Mouse (Mus musculus) embryonic facial prominence, embryonic 11.5 days (tissue): ENCODE data around the gene Csrnp3. TPM values are rescaled to one million over a fixed set of nuclear protein-coding genes. Genes with fewer than 3 reads are reported as not detected.

ENCODE experiments used
- ATAC-seq: fragments of 200-750 bp; cut with Nextera tagmentation; replicated peaks from 2 replicates; pipeline ENCODE4 v1.8.0; 2017; ENCODE audit warnings: low read depth; ENCODE audit not compliant: insufficient number of reproducible peaks, low FRiP score, low TSS enrichment
- DNase-seq: peaks from one replicate; pipeline ENCODE4 v3.0.0-alpha.2; 2015; ENCODE audit warnings: low spot score
- H3K27ac ChIP-seq: fragments of 300-500 bp; sonication (generic); replicated peaks from 2 replicates; pipeline ENCODE4 v1.5.1; 2014; ENCODE audit warnings: mild to moderate bottlenecking, low read depth, low read length, control low read depth
- H3K27me3 ChIP-seq: fragments of 300-500 bp; sonication (generic); 2 replicates; pipeline ENCODE4 v1.6.1; 2014; ENCODE audit warnings: mild to moderate bottlenecking, low read length, moderate library complexity, mixed read lengths; ENCODE audit not compliant: control insufficient read depth, insufficient read depth
- H3K36me3 ChIP-seq: fragments of 300-500 bp; sonication (generic); replicated peaks from 2 replicates; pipeline ENCODE4 v1.6.1; 2014; ENCODE audit warnings: low read depth, mild to moderate bottlenecking, low read length, moderate library complexity, mixed read lengths; ENCODE audit not compliant: control insufficient read depth, insufficient read depth
- H3K4me1 ChIP-seq: fragments of 300-500 bp; sonication (generic); 2 replicates; pipeline ENCODE4 v1.6.1; 2014; ENCODE audit warnings: low read length, mixed read lengths; ENCODE audit not compliant: control insufficient read depth, insufficient read depth
- H3K4me2 ChIP-seq: fragments of 300-500 bp; sonication (generic); 2 replicates; pipeline ENCODE4 v1.6.1; 2014; ENCODE audit warnings: low read depth, mild to moderate bottlenecking, control low read depth, low read length, moderate library complexity
- H3K4me3 ChIP-seq: fragments of 300-500 bp; sonication (generic); 2 replicates; pipeline ENCODE4 v1.5.1; 2014; ENCODE audit warnings: low read depth, low read length, control low read depth
- H3K9ac ChIP-seq: fragments of 300-500 bp; sonication (generic); replicated peaks from 2 replicates; pipeline ENCODE4 v1.6.1; 2014; ENCODE audit warnings: mild to moderate bottlenecking, control low read depth, low read length
- H3K9me3 ChIP-seq: fragments of 300-500 bp; sonication (generic); replicated peaks from 2 replicates; pipeline ENCODE4 v1.6.1; 2016; ENCODE audit warnings: mild to moderate bottlenecking, low read length, inconsistent platforms, mixed read lengths; ENCODE audit not compliant: control insufficient read depth
- WGBS: fragments of 180-500 bp; shearing (Covaris S2); extraction: QIAGEN DNeasy Blood & Tissue Kit; methylation state at CpG from one replicate; pipeline ENCODE4 v1.1.7; 2014; 5-methylcytosine and 5-hydroxymethylcytosine counted together
- polyA plus RNA-seq: library from polyadenylated mRNA; unstranded; fragments of >200 nt; fragmentation: Nextera tagmentation; extraction: Ambion mirVana; gene quantifications from 2 replicates; pipeline ENCODE4 v1.2.1, GENCODE M21; 2014

Gene Csrnp3
- polyA plus RNA-seq, 1 experiment from 2014 or later, result 5.5 TPM

GRCm38 (mm10) chr2:65942346-65942745 lies 96.8 kb downstream of the Csrnp3 start:
- DNase-seq (no peak), ATAC-seq (no peak)
- no peaks in the 10 kb centered on the region for H3K27me3 ChIP-seq
- no peak overlapping the region for H3K4me2 ChIP-seq
- no peaks in the 10 kb centered on the region for H3K4me1 ChIP-seq
- 90% methylated on average over 4 of the region's 4 CpGs for WGBS
- no peaks in the 10 kb centered on the region for H3K36me3 ChIP-seq
- H3K9ac ChIP-seq, result no peak overlapping the region
- no peak overlapping the region for H3K4me3 ChIP-seq
- no peak overlapping the region for H3K27ac ChIP-seq
- no peaks in the 10 kb centered on the region for H3K9me3 ChIP-seq

DNA sequence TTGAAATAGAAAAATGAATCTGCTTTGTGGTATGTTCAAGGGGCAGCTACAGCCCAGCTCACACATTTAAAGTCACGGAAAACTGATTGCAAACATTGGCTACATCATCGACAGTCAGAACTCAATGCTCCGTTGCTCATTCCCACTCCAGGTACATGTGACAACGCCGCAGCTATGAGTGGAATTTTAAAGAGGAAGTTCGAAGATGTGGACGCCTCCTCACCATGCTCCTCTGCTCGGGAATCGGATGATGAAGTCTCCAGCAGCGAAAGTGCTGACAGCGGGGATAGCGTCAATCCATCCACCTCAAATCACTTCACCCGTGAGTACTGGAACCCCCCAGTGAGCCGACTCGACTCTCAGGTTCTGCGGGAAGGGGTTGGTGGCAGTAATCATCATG lies 103.2 kb downstream of the Csrnp3 start:
- no peak overlapping the region for H3K4me2 ChIP-seq
- no peaks in the 10 kb centered on the region for H3K9me3 ChIP-seq
- WGBS, result 90% methylated on average over 16 of the region's 16 CpGs
- H3K36me3 ChIP-seq, result no peaks in the 10 kb centered on the region
- H3K9ac ChIP-seq, result no peak overlapping the region
- H3K27ac ChIP-seq, result no peak overlapping the region
- H3K4me3 ChIP-seq, result no peak overlapping the region
- no peak for DNase-seq
- ATAC-seq, result no peak
- no peaks in the 10 kb centered on the region for H3K27me3 ChIP-seq
- no peaks in the 10 kb centered on the region for H3K4me1 ChIP-seq

GRCm38 (mm10) chr2:65953726-65954340 lies 108.3 kb downstream of the Csrnp3 start:
- Histone ChIP-seq H3K27ac (no peak overlapping the region), H3K4me2 (no peak overlapping the region), H3K9me3 (no peaks in the 10 kb centered on the region), H3K9ac (no peak overlapping the region), H3K27me3 (no peaks in the 10 kb centered on the region), H3K36me3 (no peaks in the 10 kb centered on the region), H3K4me3 (no peak overlapping the region), H3K4me1 (no peaks in the 10 kb centered on the region)
- ATAC-seq (no peak), DNase-seq (peak; percentile 2)
- WGBS, result 60% methylated on average over 17 of the region's 17 CpGs

DNA sequence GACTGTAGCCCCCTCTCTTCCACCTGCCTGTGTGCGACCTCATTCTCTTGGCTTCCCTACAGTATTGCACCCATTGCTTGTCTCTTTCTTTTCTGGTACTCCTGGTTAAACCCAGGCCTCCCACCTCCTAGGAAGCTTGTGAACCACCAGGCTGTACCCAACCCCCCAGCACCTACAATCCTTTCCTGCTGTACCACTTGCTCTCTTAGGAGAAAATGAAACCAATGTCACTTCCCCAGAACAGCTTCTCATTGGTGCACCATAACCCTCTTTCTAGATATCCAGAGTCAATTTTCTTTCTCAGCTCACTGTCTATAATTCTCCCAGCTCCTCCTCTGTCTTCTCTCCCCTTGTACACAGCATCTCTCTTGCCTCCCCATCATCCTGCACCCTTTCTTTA lies 110.2 kb downstream of the Csrnp3 start:
- no peaks in the 10 kb centered on the region for H3K4me1 ChIP-seq
- no peak overlapping the region for H3K4me2 ChIP-seq
- H3K27me3 ChIP-seq, result no peaks in the 10 kb centered on the region
- H3K9ac ChIP-seq, result no peak overlapping the region
- H3K4me3 ChIP-seq, result no peak overlapping the region
- H3K27ac ChIP-seq, result no peak overlapping the region
- no peak for ATAC-seq
- WGBS, result 86% methylated on average over 1 of the region's 1 CpGs
- no peak for DNase-seq
- H3K9me3 ChIP-seq, result no peaks in the 10 kb centered on the region
- H3K36me3 ChIP-seq, result no peaks in the 10 kb centered on the region

DNA sequence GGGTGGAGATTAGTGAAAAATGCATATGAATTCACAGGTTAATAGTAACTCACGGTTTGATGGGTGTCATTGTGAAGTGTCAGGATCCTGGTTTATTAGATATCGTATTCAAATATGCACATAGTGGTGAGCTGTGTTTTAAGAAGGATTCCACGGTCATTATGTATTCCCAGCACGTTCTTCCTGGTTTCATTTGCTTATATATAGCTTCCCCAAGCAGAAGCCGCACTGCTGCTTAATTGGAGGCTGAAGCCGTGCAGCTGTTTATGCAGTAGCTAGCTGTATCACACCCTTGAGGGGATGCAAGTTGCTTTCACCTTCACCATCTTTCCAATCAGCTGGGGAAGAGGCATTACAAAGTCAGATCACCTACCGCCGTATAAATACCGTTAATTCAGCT lies 111.2 kb downstream of the Csrnp3 start:
- H3K27ac ChIP-seq, result no peak overlapping the region
- no peaks in the 10 kb centered on the region for H3K36me3 ChIP-seq
- H3K4me1 ChIP-seq, result no peaks in the 10 kb centered on the region
- H3K27me3 ChIP-seq, result no peaks in the 10 kb centered on the region
- ATAC-seq (no peak), DNase-seq (no peak)
- no peak overlapping the region for H3K4me2 ChIP-seq
- no peak overlapping the region for H3K9ac ChIP-seq
- no peaks in the 10 kb centered on the region for H3K9me3 ChIP-seq
- no peak overlapping the region for H3K4me3 ChIP-seq
- 86% methylated on average over 9 of the region's 9 CpGs for WGBS

- Histone ChIP-seq H3K4me2 (no peak overlapping the region), H3K4me1 (no peaks in the 10 kb centered on the region), H3K9ac (no peak overlapping the region), H3K27me3 (no peaks in the 10 kb centered on the region), H3K9me3 (no peaks in the 10 kb centered on the region), H3K36me3 (no peaks in the 10 kb centered on the region), H3K27ac (no peak overlapping the region), H3K4me3 (no peak overlapping the region)
- DNase-seq, result no peak
- ATAC-seq, result no peak
- 70% methylated on average over 4 of the region's 4 CpGs for WGBS
Measured at GRCm38 (mm10) chr2:65963420-65963819, 117.9 kb downstream of the Csrnp3 start.

GRCm38 (mm10) chr2:65968810-65969209 lies 123.2 kb downstream of the Csrnp3 start:
- Histone ChIP-seq H3K4me3 (no peak overlapping the region), H3K9me3 (no peaks in the 10 kb centered on the region), H3K27me3 (no peaks in the 10 kb centered on the region), H3K4me2 (no peak overlapping the region), H3K27ac (no peak overlapping the region), H3K4me1 (no peaks in the 10 kb centered on the region), H3K36me3 (no peaks in the 10 kb centered on the region), H3K9ac (no peak overlapping the region)
- DNase-seq, result no peak
- WGBS, result 79% methylated on average over 4 of the region's 4 CpGs
- ATAC-seq, result no peak

GRCm38 (mm10) chr2:65973907-65974306 lies 128.3 kb downstream of the Csrnp3 start:
- Histone ChIP-seq H3K4me1 (no peaks in the 10 kb centered on the region), H3K36me3 (no peaks in the 10 kb centered on the region), H3K4me3 (no peak overlapping the region), H3K27me3 (no peaks in the 10 kb centered on the region), H3K4me2 (no peak overlapping the region), H3K9ac (no peak overlapping the region), H3K9me3 (no peaks in the 10 kb centered on the region), H3K27ac (no peak overlapping the region)
- no peak for DNase-seq
- 79% methylated on average over 4 of the region's 4 CpGs for WGBS
- no peak for ATAC-seq
